Mouse (Mus musculus): ENCODE measurements around the gene Prl3d3. TPM values are rescaled to one million over a fixed set of nuclear protein-coding genes. Genes with fewer than 3 reads are reported as not detected.

Prl3d3 gene
- not detected in 2 replicates for polyA plus RNA-seq (2012; rRNA removed)

GRCm38 (mm10) chr13:27156490-27156889 lies at the start of gene Prl3d3:
Gene Prl3d3 (plus strand): TSS chr13:27156790.

DNA sequence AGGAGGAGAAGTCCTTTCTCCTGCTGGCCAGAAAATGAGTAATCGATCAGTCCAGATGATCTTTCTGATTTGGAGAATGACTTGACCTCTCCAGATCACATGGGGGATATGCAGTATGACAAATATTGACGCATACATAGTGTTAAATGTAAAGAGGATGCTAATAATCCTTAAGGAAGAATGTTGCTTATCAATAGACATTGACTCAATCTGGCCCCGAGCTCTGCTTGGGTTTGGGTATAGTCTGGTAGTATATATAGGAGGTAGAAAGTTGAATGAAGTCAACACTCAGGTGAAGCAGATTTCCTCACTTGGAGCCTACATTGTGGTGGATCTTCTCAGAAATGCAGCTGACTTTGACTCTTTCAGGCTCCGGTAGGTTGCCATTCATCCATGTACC lies 35.2 kb upstream of the Prl3d3 start, which contains the start of gene Prl3d2:
TSS of gene Prl3d2 (plus strand) at position 301 of the 400 bp plus-strand sequence.

DNA sequence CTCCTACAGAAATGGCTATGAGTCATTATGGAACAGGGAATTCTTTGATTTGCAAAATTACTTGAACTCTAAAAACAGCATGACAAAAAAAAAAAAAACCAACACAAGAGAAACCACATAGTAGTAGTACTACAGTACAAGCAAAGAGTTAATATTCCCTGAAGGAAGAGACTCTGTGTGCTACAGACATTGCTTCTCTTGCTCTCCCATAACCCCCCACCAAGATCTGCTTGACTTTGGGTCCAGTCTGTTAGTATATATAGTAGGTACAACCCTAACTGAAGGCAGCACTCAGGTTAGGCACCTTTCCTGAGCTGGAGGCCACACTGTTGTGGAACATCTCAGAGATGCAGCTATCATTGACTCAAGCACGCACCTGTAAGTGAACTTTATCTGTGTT lies 39.8 kb downstream of the Prl3d3 start, which contains the start of gene Prl3c1:
TSS of gene Prl3c1 (plus strand) at position 301 of the 400 bp plus-strand sequence.

Other genes starting within 250 kb of the Prl3d3 start
- gene Prl, start 99.2 kb upstream of the Prl3d3 start, polyA plus RNA-seq (2012; rRNA removed): not detected in 2 replicates
- not detected in 2 replicates for gene Prl3d1, start 62.6 kb upstream of the Prl3d3 start, polyA plus RNA-seq (2012; rRNA removed)
- gene Prl3d2, start 35.1 kb upstream of the Prl3d3 start, polyA plus RNA-seq (2012; rRNA removed): not detected in 2 replicates
- gene Prl3c1, start 39.9 kb downstream of the Prl3d3 start, polyA plus RNA-seq (2012; rRNA removed): not detected in 2 replicates
- 0.49 and 2.2 TPM in 2 replicates for gene Prl3b1, start 85.1 kb downstream of the Prl3d3 start, polyA plus RNA-seq (2012; rRNA removed)
- gene Prl3a1, start 102.6 kb downstream of the Prl3d3 start, polyA plus RNA-seq (2012; rRNA removed): not detected in 2 replicates
- gene Prl6a1, start 155.8 kb downstream of the Prl3d3 start, polyA plus RNA-seq (2012; rRNA removed): not detected in 2 replicates
- 0.14 and 0.15 TPM in 2 replicates for gene Prl8a2, start 188.9 kb downstream of the Prl3d3 start, polyA plus RNA-seq (2012; rRNA removed)
- 0.25 and 0.61 TPM in 2 replicates for gene Prl2b1, start 234.1 kb downstream of the Prl3d3 start, polyA plus RNA-seq (2012; rRNA removed)

Measured in liver, embryonic 14 days (tissue).